In genomic region chr1:154120693-154121092, GRCm38 (mm10) we compare ENCODE assay signal across 10 mouse cellular contexts.
DNase-seq lines count a peak whose midpoint lies in the region; ATAC-seq lines count a peak whose summit lies in the region.
"Had no signal": no experiment of that assay in that cellular context is flagged by ENCODE, and none has a peak within 500 bp of the region (broad histone marks: within the 10 kb centered on the region; RNA-seq: fewer than 3 reads in every experiment).

No protein-coding gene starts in this region.

- peaks cover 19% of the 10 kb centered on the region for H3K4me1 ChIP-seq in kidney, embryonic 16.5 days (ENCODE audit: insufficient read depth, low read length)
- H3K4me1 ChIP-seq: midbrain, embryonic 12.5 days had no signal

- no peak overlapping the region for H3K9ac ChIP-seq in kidney, embryonic 16.5 days (replicated peaks; ENCODE audit: low read length)
- H3K9ac ChIP-seq: heart, embryonic 15.5 days; midbrain, embryonic 12.5 days had no signal

- DNase-seq in kidney, adult 11 months = peak; percentile 92
- peak; percentile 89 for DNase-seq in adrenal gland, adult 8-10 months
- DNase-seq in cerebellum, postnatal 36 days = peak; percentile 66 to 69
- DNase-seq in heart, postnatal 4 days = peak; percentile 76
- DNase-seq in lung, postnatal 25 days (ENCODE audit: low spot score) = peak; percentile 72
- DNase-seq in spleen, postnatal 36 days (ENCODE audit: low spot score in 2 of 2) = no peak
- DNase-seq in embryo, embryonic 10 days (ENCODE audit: low spot score) = no peak

- H3K9me3 ChIP-seq in kidney, embryonic 16.5 days (ENCODE audit: low read length) = no peaks in the 10 kb centered on the region
- H3K9me3 ChIP-seq: heart, embryonic 15.5 days; midbrain, embryonic 12.5 days had no signal

- H3K4me2 ChIP-seq in kidney, embryonic 16.5 days (replicated peaks; ENCODE audit: low read depth, low read length) = no peak overlapping the region
- H3K4me2 ChIP-seq: heart, embryonic 15.5 days; midbrain, embryonic 12.5 days had no signal

- no peaks in the 10 kb centered on the region for H3K36me3 ChIP-seq in kidney, embryonic 16.5 days (ENCODE audit: insufficient read depth, low read length)
- H3K36me3 ChIP-seq: heart, embryonic 15.5 days; midbrain, embryonic 12.5 days had no signal

- WGBS in kidney, embryonic 16.5 days = 18% methylated on average over 1 of the region's 1 CpGs

- H3K27me3 ChIP-seq in kidney, embryonic 16.5 days (ENCODE audit: insufficient read depth, low read length) = no peaks in the 10 kb centered on the region
- H3K27me3 ChIP-seq: heart, embryonic 15.5 days had no signal

- ATAC-seq in kidney, embryonic 16.5 days (ENCODE audit: low FRiP score, low TSS enrichment) = no peak

- no peak overlapping the region for H3K27ac ChIP-seq in kidney, embryonic 16.5 days (ENCODE audit: low read length)
- H3K27ac ChIP-seq: heart, embryonic 15.5 days; midbrain, embryonic 12.5 days had no signal

- H3K4me3 ChIP-seq in kidney, embryonic 16.5 days (ENCODE audit: low read length) = no peak overlapping the region
- H3K4me3 ChIP-seq: heart, embryonic 15.5 days; midbrain, embryonic 12.5 days had no signal

Comparison
In these comparisons a context has a peak if more than half of its experiments do, and no peak if none do; other contexts are left out.
1. DNase-seq: peak in kidney, adult 11 months (single experiment), adrenal gland, adult 8-10 months (single experiment), cerebellum, postnatal 36 days (2 of 2), heart, postnatal 4 days (single experiment) and lung, postnatal 25 days (single experiment); none in spleen, postnatal 36 days (0 of 2) and embryo, embryonic 10 days (single experiment).